Mouse (Mus musculus) CH12.LX (cell line): Measurements from ENCODE around the gene Cdh4. TPM values are rescaled to one million over a fixed set of nuclear protein-coding genes. Genes with fewer than 3 reads are reported as not detected.

Source experiments
- DNase-seq: peaks from one replicate; pipeline ENCODE4 v3.0.0-alpha.2; 2013; ENCODE audit errors: extremely low read depth
- H3K27ac ChIP-seq: 2 replicates; pipeline ENCODE4 v1.5.1; 2012; ENCODE audit warnings: low read depth, mild to moderate bottlenecking, control low read depth, moderate library complexity; ENCODE audit not compliant: insufficient read depth
- H3K27me3 ChIP-seq: replicated peaks from 2 replicates; pipeline ENCODE3; 2012; ENCODE audit warnings: inconsistent platforms
- H3K36me3 ChIP-seq, 2 experiments: replicated peaks in 1 of 2; 2 replicates each; pipeline versions ENCODE3 to v1.6.1; 2012; ENCODE audit warnings: inconsistent platforms in 1 of 2, low read length in 1 of 2, mild to moderate bottlenecking in 1 of 2, mixed read lengths in 1 of 2, moderate library complexity in 1 of 2; ENCODE audit not compliant: control insufficient read depth in 1 of 2, insufficient read depth in 1 of 2
- H3K4me1 ChIP-seq, 2 experiments: 2 replicates each; pipeline ENCODE4 v1.6.1; 2012; ENCODE audit warnings: inconsistent platforms in 1 of 2, moderate library complexity in 1 of 2; ENCODE audit not compliant: insufficient read depth in 2 of 2, control insufficient read depth in 1 of 2
- H3K4me2 ChIP-seq: 2 replicates; pipeline ENCODE4 v1.6.1; 2012; ENCODE audit warnings: low read depth, mild to moderate bottlenecking, control low read depth; ENCODE audit not compliant: poor library complexity, insufficient read depth, severe bottlenecking
- H3K4me3 ChIP-seq, 3 experiments: fragments of 150-350 bp in 1 of 3; sonication (generic) in 1 of 3; replicated peaks in 1 of 3; 2 replicates each; pipeline versions ENCODE3 to v1.5.1; 2011 to 2012; ENCODE audit warnings: low read depth in 2 of 3, low read length in 2 of 3, mild to moderate bottlenecking in 2 of 3, moderate library complexity in 2 of 3, control low read depth in 1 of 3, improper control_type of control experiment in 1 of 3, inconsistent platforms in 1 of 3, mixed read lengths in 1 of 3; ENCODE audit not compliant: poor library complexity in 1 of 3
- H3K79me2 ChIP-seq: replicated peaks from 2 replicates; pipeline ENCODE4 v1.6.1; 2012; ENCODE audit warnings: mild to moderate bottlenecking, moderate library complexity; ENCODE audit not compliant: control insufficient read depth, poor library complexity, insufficient read depth, severe bottlenecking; ENCODE audit errors: extremely low read depth
- H3K9ac ChIP-seq: 2 replicates; pipeline ENCODE4 v1.6.1; 2012; ENCODE audit warnings: low read depth, mild to moderate bottlenecking, control low read depth, moderate library complexity; ENCODE audit not compliant: insufficient read depth
- H3K9me3 ChIP-seq: replicated peaks from 2 replicates; pipeline ENCODE3; 2012; ENCODE audit warnings: low read length, inconsistent platforms, mixed read lengths
- BHLHE40 ChIP-seq: IDR thresholded peaks from 2 replicates; pipeline ENCODE4 v1.6.1; 2011; ENCODE audit warnings: mild to moderate bottlenecking, low read depth, low read length, improper control_type of control experiment
- CHD1 ChIP-seq: IDR thresholded peaks from 2 replicates; pipeline ENCODE4 v1.6.1; 2012; ENCODE audit warnings: low read depth, low read length, improper control_type of control experiment, inconsistent platforms
- CHD2 ChIP-seq: IDR thresholded peaks from 2 replicates; pipeline ENCODE4 v1.6.1; 2011; ENCODE audit warnings: low read length, improper control_type of control experiment
- CTCF ChIP-seq, 2 experiments: IDR thresholded peaks in 1 of 2; conservative IDR thresholded peaks in 1 of 2; 2 replicates each; pipeline ENCODE4 v1.5.1; 2011 to 2012; ENCODE audit warnings: low read depth in 2 of 2, low read length in 2 of 2, improper control_type of control experiment in 1 of 2, inconsistent platforms in 1 of 2, mild to moderate bottlenecking in 1 of 2, moderate library complexity in 1 of 2
- ETS1 ChIP-seq: conservative IDR thresholded peaks from 2 replicates; pipeline ENCODE4 v1.6.1; 2012; ENCODE audit warnings: low read depth, mild to moderate bottlenecking, inconsistent platforms, low read length, improper control_type of control experiment, moderate library complexity
- GABPA ChIP-seq: IDR thresholded peaks from 2 replicates; pipeline ENCODE4 v1.6.1; 2012; ENCODE audit warnings: low read depth, low read length, improper control_type of control experiment, inconsistent platforms; ENCODE audit not compliant: insufficient replicate concordance
- JUN ChIP-seq: IDR thresholded peaks from 2 replicates; pipeline ENCODE4 v1.6.1; 2011; ENCODE audit warnings: low read depth, mild to moderate bottlenecking, low read length, improper control_type of control experiment, moderate library complexity; ENCODE audit not compliant: insufficient read depth
- JUND ChIP-seq: conservative IDR thresholded peaks from 2 replicates; pipeline ENCODE4 v1.6.1; 2011; ENCODE audit warnings: low read depth, low read length, improper control_type of control experiment
- KAT2A ChIP-seq: IDR thresholded peaks from 2 replicates; pipeline ENCODE4 v1.6.1; 2012; ENCODE audit warnings: low read length, improper control_type of control experiment, inconsistent platforms; ENCODE audit not compliant: insufficient replicate concordance
- MAFK ChIP-seq: IDR thresholded peaks from 2 replicates; pipeline ENCODE4 v1.6.1; 2011; ENCODE audit warnings: low read length, improper control_type of control experiment; ENCODE audit not compliant: insufficient replicate concordance
- MAX ChIP-seq: IDR thresholded peaks from 2 replicates; pipeline ENCODE4 v1.6.1; 2011; ENCODE audit warnings: low read length, improper control_type of control experiment
- MEF2A ChIP-seq: IDR thresholded peaks from 2 replicates; pipeline ENCODE4 v1.6.1; 2014; ENCODE audit warnings: low read depth, mild to moderate bottlenecking, inconsistent platforms, low read length, improper control_type of control experiment, borderline replicate concordance
- NELFE ChIP-seq: IDR thresholded peaks from 2 replicates; pipeline ENCODE4 v1.6.1; 2011; ENCODE audit warnings: low read depth, low read length, improper control_type of control experiment
- PAX5 ChIP-seq: IDR thresholded peaks from 2 replicates; pipeline ENCODE4 v1.6.1; 2012; ENCODE audit warnings: low read length, inconsistent platforms, mixed read lengths
- RAD21 ChIP-seq: IDR thresholded peaks from 2 replicates; pipeline ENCODE4 v1.6.1; 2011; ENCODE audit warnings: low read depth, mild to moderate bottlenecking, low read length, improper control_type of control experiment, moderate library complexity
- SMC3 ChIP-seq: IDR thresholded peaks from 2 replicates; pipeline ENCODE4 v1.6.1; 2011; ENCODE audit warnings: low read depth, low read length, improper control_type of control experiment
- USF1 ChIP-seq: IDR thresholded peaks from 2 replicates; pipeline ENCODE4 v1.6.1; 2014; ENCODE audit warnings: low read depth, mild to moderate bottlenecking, inconsistent platforms, low read length, improper control_type of control experiment
- USF2 ChIP-seq: conservative IDR thresholded peaks from 2 replicates; pipeline ENCODE4 v1.6.1; 2011; ENCODE audit warnings: low read depth, low read length, improper control_type of control experiment
- ZC3H11A ChIP-seq: IDR thresholded peaks from 2 replicates; pipeline ENCODE4 v1.6.1; 2012; ENCODE audit warnings: low read depth, mild to moderate bottlenecking, inconsistent platforms, low read length, improper control_type of control experiment
- ZKSCAN1 ChIP-seq: IDR thresholded peaks from 2 replicates; pipeline ENCODE4 v1.6.1; 2012; ENCODE audit warnings: low read depth, inconsistent platforms, low read length, improper control_type of control experiment, borderline replicate concordance
- ZMIZ1 ChIP-seq: IDR thresholded peaks from 2 replicates; pipeline ENCODE4 v1.6.1; 2012; ENCODE audit warnings: low read depth, mild to moderate bottlenecking, inconsistent platforms, low read length, improper control_type of control experiment
- dilution Hi-C: fragments of 300-500 bp; cut with MboI; formaldehyde crosslinking; loops from 2 replicates; pipeline ENCODE4 v1.14.3; 2020; ENCODE audit warnings: low sequenced_read_pairs; ENCODE audit not compliant: extremely low pct_unique_long_range_greater_than_20kb, extremely low pct_ligation_motif_present
- in situ Hi-C: fragments of 300-500 bp; cut with MboI; formaldehyde crosslinking; loops from 3 replicates; pipeline ENCODE4 v1.14.3; 2019; ENCODE audit warnings: low sequenced_read_pairs, low pct_ligation_motif_present, low pct_unique_long_range_greater_than_20kb, mixed read lengths
- polyA plus RNA-seq: library from polyadenylated mRNA; unstranded; fragments of >175 nt; gene quantifications from 2 replicates; pipeline ENCODE4 v1.2.1, GENCODE M21; 2012; ENCODE audit warnings: low read depth; ENCODE audit not compliant: insufficient read length
- total RNA-seq, 2 experiments: library from RNA; depleted of rRNA; stranded (reverse); fragments of 300-350 nt in 1 of 2; fragments of >200 nt in 1 of 2; gene quantifications; 2 replicates each; pipeline ENCODE4 v1.2.3; 2012 to 2014

Gene Cdh4
- total and polyA plus RNA-seq, 3 experiments, result not detected

- dilution Hi-C loops (no loop called here), in situ Hi-C loops (no loop called here)
- Histone ChIP-seq H3K4me1 (peaks cover 6 to 7% of the 10 kb centered on the region in 2 experiments), H3K9ac (no peak overlapping the region), H3K36me3 (no peaks in the 10 kb centered on the region), H3K4me3 (no peak overlapping the region), H3K4me2 (no peak overlapping the region), H3K27me3 (peaks cover 1% of the 10 kb centered on the region), H3K79me2 (no peaks in the 10 kb centered on the region), H3K27ac (no peak overlapping the region), H3K9me3 (no peaks in the 10 kb centered on the region)
- DNase-seq, result no peak
- TF ChIP-seq GABPA, result no peak
- TF ChIP-seq NELFE, result no peak
- TF ChIP-seq MAFK, result no peak
- TF ChIP-seq KAT2A, result no peak
- TF ChIP-seq ETS1, result no peak
- TF ChIP-seq MAX, result no peak
- TF ChIP-seq PAX5, result no peak
- no peak for TF ChIP-seq BHLHE40
- TF ChIP-seq CHD1, result no peak
- TF ChIP-seq CHD2, result no peak
- TF ChIP-seq USF1, result no peak
- no peak for TF ChIP-seq ZMIZ1
- no peak for TF ChIP-seq CTCF (conservative IDR thresholded peaks at IDR 0.05 in 1 of 2, IDR thresholded peaks at IDR 0.05 in 1 of 2; ENCODE audit: low read depth in 2 of 2, low read length in 2 of 2)
- no peak for TF ChIP-seq RAD21
- no peak for TF ChIP-seq ZKSCAN1
- no peak for TF ChIP-seq JUND
- no peak for TF ChIP-seq USF2
- no peak for TF ChIP-seq ZC3H11A
- TF ChIP-seq JUN, result no peak
Observed at GRCm38 (mm10) chr2:179749399-179749798, 307.2 kb downstream of the Cdh4 start.

DNA sequence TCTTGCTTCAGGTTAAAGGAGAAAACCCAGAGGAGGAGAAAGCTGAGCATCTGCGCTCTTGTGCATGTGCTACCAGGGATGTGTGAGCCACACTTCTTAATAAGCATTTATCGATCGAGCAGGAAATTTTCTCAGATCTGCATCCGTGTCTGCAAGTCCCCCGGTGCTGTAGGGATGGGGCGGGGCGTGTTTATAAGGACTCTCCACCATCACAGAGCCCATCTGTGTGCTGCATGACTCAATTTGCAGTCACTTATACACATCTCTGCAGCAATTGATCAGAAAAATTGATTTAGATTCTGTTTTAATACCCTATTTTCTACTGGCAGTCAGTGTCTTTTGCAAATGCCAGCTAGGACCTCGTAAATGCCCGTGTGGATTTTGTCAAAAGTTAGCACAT is 311.6 kb downstream of the Cdh4 start:
- H3K4me2 ChIP-seq, result no peak overlapping the region
- no peak overlapping the region for H3K9ac ChIP-seq
- H3K27ac ChIP-seq, result no peak overlapping the region
- TF ChIP-seq JUND, result no peak
- TF ChIP-seq SMC3, result no peak
- no peak for TF ChIP-seq ETS1
- no peak for TF ChIP-seq MAX
- no peak for TF ChIP-seq MEF2A
- TF ChIP-seq CHD1, result no peak
- in situ Hi-C loops, result no loop called here
- no peaks in the 10 kb centered on the region for H3K36me3 ChIP-seq
- H3K4me3 ChIP-seq, result no peak overlapping the region
- peaks cover 11% of the 10 kb centered on the region for H3K27me3 ChIP-seq
- dilution Hi-C loops, result no loop called here
- H3K9me3 ChIP-seq, result no peaks in the 10 kb centered on the region
- H3K79me2 ChIP-seq, result no peaks in the 10 kb centered on the region
- peaks cover 0 to 4% of the 10 kb centered on the region in 2 experiments; a peak in 2 of 4 replicates for H3K4me1 ChIP-seq
- no peak for DNase-seq
